Mouse (Mus musculus) limb, embryonic 10.5 days (tissue): ENCODE data around the gene Klk8. TPM values are rescaled to one million over a fixed set of nuclear protein-coding genes. Genes with fewer than 3 reads are reported as not detected.

Experiments
- DNase-seq: peaks from one replicate; pipeline ENCODE4 v3.0.0-alpha.2; 2017; ENCODE audit warnings: low spot score
- H3K27ac ChIP-seq: fragments of 300-500 bp; sonication (generic); 2 replicates; pipeline ENCODE4 v1.5.1; 2016; ENCODE audit warnings: mild to moderate bottlenecking
- H3K27me3 ChIP-seq: fragments of 300-500 bp; sonication (generic); 2 replicates; pipeline ENCODE4 v1.6.1; 2016; ENCODE audit warnings: low read depth, mild to moderate bottlenecking; ENCODE audit not compliant: poor library complexity, severe bottlenecking
- H3K36me3 ChIP-seq: fragments of 300-500 bp; sonication (generic); 2 replicates; pipeline ENCODE4 v1.6.1; 2016; ENCODE audit warnings: mild to moderate bottlenecking, moderate library complexity
- H3K4me1 ChIP-seq: fragments of 300-500 bp; sonication (generic); 2 replicates; pipeline ENCODE4 v1.6.1; 2016
- H3K4me3 ChIP-seq: fragments of 300-500 bp; sonication (generic); 2 replicates; pipeline ENCODE4 v1.5.1; 2016; ENCODE audit warnings: mild to moderate bottlenecking, moderate library complexity
- H3K9me3 ChIP-seq: fragments of 300-500 bp; sonication (generic); replicated peaks from 2 replicates; pipeline ENCODE4 v1.6.1; 2016; ENCODE audit warnings: mild to moderate bottlenecking
- WGBS: fragments of 180-500 bp; shearing (Covaris S2); methylation state at CpG from one replicate; pipeline ENCODE4 v1.1.7; 2016; 5-methylcytosine and 5-hydroxymethylcytosine counted together
- polyA plus RNA-seq: library from polyadenylated mRNA; unstranded; fragments of >200 nt; fragmentation: Nextera tagmentation; extraction: Ambion mirVana; gene quantifications from 2 replicates; pipeline ENCODE4 v1.2.1, GENCODE M21; 2016

The Klk8 gene
- 13.7 and 16.4 TPM in 2 replicates for polyA plus RNA-seq

GRCm38 (mm10) chr7:43797333-43797769, at the start of gene Klk8:
Gene Klk8 (plus strand): TSS chr7:43797577.
- Histone ChIP-seq H3K9me3 (no peaks in the 10 kb centered on the region), H3K36me3 (no peaks in the 10 kb centered on the region), H3K27me3 (peaks cover 54% of the 10 kb centered on the region), H3K27ac (no peak within 1 kb of the TSS; the same call in 1 of the 2 replicates), H3K4me3 (peak within 1 kb of the TSS; percentile 56), H3K4me1 (peaks cover 16% of the 10 kb centered on the region)
- WGBS, result under 1% methylated on average over 28 of the region's 28 CpGs
- DNase-seq, result peak; percentile 56

GRCm38 (mm10) chr7:43747788-43748187, 49.6 kb upstream of the Klk8 start:
- H3K36me3 ChIP-seq, result no peaks in the 10 kb centered on the region
- no peaks in the 10 kb centered on the region for H3K4me1 ChIP-seq
- H3K27me3 ChIP-seq, result no peaks in the 10 kb centered on the region
- DNase-seq, result no peak
- WGBS, result 86% methylated on average over 1 of the region's 1 CpGs
- no peak overlapping the region for H3K4me3 ChIP-seq
- H3K9me3 ChIP-seq, result no peaks in the 10 kb centered on the region
- no peak overlapping the region for H3K27ac ChIP-seq

GRCm38 (mm10) chr7:43752806-43753205, 44.6 kb upstream of the Klk8 start:
- no peak for DNase-seq
- no peaks in the 10 kb centered on the region for H3K27me3 ChIP-seq
- H3K4me1 ChIP-seq, result no peaks in the 10 kb centered on the region
- H3K36me3 ChIP-seq, result no peaks in the 10 kb centered on the region
- H3K9me3 ChIP-seq, result no peaks in the 10 kb centered on the region
- H3K27ac ChIP-seq, result no peak overlapping the region
- 79% methylated on average over 2 of the region's 2 CpGs for WGBS
- no peak overlapping the region for H3K4me3 ChIP-seq

- 64% methylated on average over 8 of the region's 8 CpGs for WGBS
- no peaks in the 10 kb centered on the region for H3K9me3 ChIP-seq
- H3K4me1 ChIP-seq, result no peaks in the 10 kb centered on the region
- no peaks in the 10 kb centered on the region for H3K27me3 ChIP-seq
- H3K36me3 ChIP-seq, result no peaks in the 10 kb centered on the region
- DNase-seq, result no peak
- H3K27ac ChIP-seq, result no peak overlapping the region
- H3K4me3 ChIP-seq, result no peak overlapping the region
These were observed 30.9 kb upstream of the Klk8 start for GRCm38 (mm10) chr7:43766484-43766883.

- H3K36me3 ChIP-seq, result no peaks in the 10 kb centered on the region
- no peak within 1 kb of the TSS for H3K4me3 ChIP-seq
- no peaks in the 10 kb centered on the region for H3K9me3 ChIP-seq
- no peaks in the 10 kb centered on the region for H3K4me1 ChIP-seq
- WGBS, result 79% methylated on average over 4 of the region's 4 CpGs
- no peak for DNase-seq
- no peaks in the 10 kb centered on the region for H3K27me3 ChIP-seq
- no peak within 1 kb of the TSS for H3K27ac ChIP-seq
These were observed 28.8 kb upstream of the Klk8 start, which contains the start of gene Klk12 for GRCm38 (mm10) chr7:43768597-43768996. Gene Klk12 (plus strand): TSS chr7:43768897.

GRCm38 (mm10) chr7:43769636-43770035, 27.7 kb upstream of the Klk8 start:
- Histone ChIP-seq H3K27ac (no peak overlapping the region), H3K27me3 (no peaks in the 10 kb centered on the region), H3K36me3 (no peaks in the 10 kb centered on the region), H3K4me3 (no peak overlapping the region), H3K9me3 (no peaks in the 10 kb centered on the region), H3K4me1 (no peaks in the 10 kb centered on the region)
- 95% methylated on average over 8 of the region's 8 CpGs for WGBS
- peak; percentile 19 for DNase-seq

- Histone ChIP-seq H3K4me3 (no peak overlapping the region), H3K36me3 (no peaks in the 10 kb centered on the region), H3K27ac (no peak overlapping the region), H3K4me1 (peaks cover 5% of the 10 kb centered on the region; the same call in 1 of the 2 replicates), H3K9me3 (no peaks in the 10 kb centered on the region), H3K27me3 (no peaks in the 10 kb centered on the region)
- peak; percentile 17 for DNase-seq
- WGBS, result 96% methylated on average over 10 of the region's 10 CpGs
These were observed 26.7 kb upstream of the Klk8 start for GRCm38 (mm10) chr7:43770701-43771100.

- Histone ChIP-seq H3K36me3 (no peaks in the 10 kb centered on the region), H3K4me3 (no peak overlapping the region), H3K9me3 (no peaks in the 10 kb centered on the region), H3K27me3 (no peaks in the 10 kb centered on the region), H3K27ac (no peak overlapping the region), H3K4me1 (peaks cover 5% of the 10 kb centered on the region; the same call in 1 of the 2 replicates)
- 98% methylated on average over 6 of the region's 6 CpGs for WGBS
- DNase-seq, result peak; percentile 4
These were observed 25.5 kb upstream of the Klk8 start for GRCm38 (mm10) chr7:43771916-43772315.

GRCm38 (mm10) chr7:43772901-43773300, 24.5 kb upstream of the Klk8 start:
- 69% methylated on average over 3 of the region's 3 CpGs for WGBS
- no peaks in the 10 kb centered on the region for H3K36me3 ChIP-seq
- no peaks in the 10 kb centered on the region for H3K27me3 ChIP-seq
- no peak overlapping the region for H3K4me3 ChIP-seq
- peaks cover 5% of the 10 kb centered on the region; the same call in 1 of the 2 replicates for H3K4me1 ChIP-seq
- no peak overlapping the region for H3K27ac ChIP-seq
- H3K9me3 ChIP-seq, result no peaks in the 10 kb centered on the region
- DNase-seq, result peak; percentile 13

GRCm38 (mm10) chr7:43774364-43774763, 23.0 kb upstream of the Klk8 start, which contains the start of gene Klk11:
Gene Klk11 (plus strand): TSS chr7:43774604.
- no peaks in the 10 kb centered on the region for H3K36me3 ChIP-seq
- peaks cover 5% of the 10 kb centered on the region; the same call in 1 of the 2 replicates for H3K4me1 ChIP-seq
- 93% methylated on average over 5 of the region's 5 CpGs for WGBS
- DNase-seq, result peak; percentile 3
- no peak within 1 kb of the TSS for H3K4me3 ChIP-seq
- no peak within 1 kb of the TSS for H3K27ac ChIP-seq
- no peaks in the 10 kb centered on the region for H3K9me3 ChIP-seq
- H3K27me3 ChIP-seq, result no peaks in the 10 kb centered on the region

- WGBS, result 61% methylated on average over 6 of the region's 6 CpGs
- peak; percentile 24 for DNase-seq
- Histone ChIP-seq H3K27ac (no peak overlapping the region), H3K27me3 (no peaks in the 10 kb centered on the region), H3K36me3 (no peaks in the 10 kb centered on the region), H3K9me3 (no peaks in the 10 kb centered on the region), H3K4me1 (peaks cover 5% of the 10 kb centered on the region; the same call in 1 of the 2 replicates), H3K4me3 (no peak overlapping the region)
These were observed 22.6 kb upstream of the Klk8 start for GRCm38 (mm10) chr7:43774802-43775201.

- WGBS, result 48% methylated on average over 7 of the region's 7 CpGs
- no peak overlapping the region for H3K27ac ChIP-seq
- H3K27me3 ChIP-seq, result no peaks in the 10 kb centered on the region
- H3K36me3 ChIP-seq, result no peaks in the 10 kb centered on the region
- no peaks in the 10 kb centered on the region for H3K9me3 ChIP-seq
- H3K4me1 ChIP-seq, result peaks cover 5% of the 10 kb centered on the region; the same call in 1 of the 2 replicates
- DNase-seq, result peak; percentile 26
- H3K4me3 ChIP-seq, result no peak overlapping the region
These were observed 21.9 kb upstream of the Klk8 start for GRCm38 (mm10) chr7:43775311-43776057.

GRCm38 (mm10) chr7:43776506-43776905, 20.9 kb upstream of the Klk8 start:
- no peaks in the 10 kb centered on the region for H3K36me3 ChIP-seq
- DNase-seq, result peak; percentile 10
- H3K27ac ChIP-seq, result no peak overlapping the region
- 86% methylated on average over 5 of the region's 5 CpGs for WGBS
- H3K4me1 ChIP-seq, result peaks cover 5% of the 10 kb centered on the region; the same call in 1 of the 2 replicates
- no peaks in the 10 kb centered on the region for H3K9me3 ChIP-seq
- H3K27me3 ChIP-seq, result no peaks in the 10 kb centered on the region
- H3K4me3 ChIP-seq, result no peak overlapping the region
